Mouse (Mus musculus) stomach, postnatal 0 days (tissue): ENCODE results near the gene Zfp69.

ENCODE experiments used
- CTCF ChIP-seq: IDR thresholded peaks from 2 replicates; pipeline ENCODE4 v1.5.1; 2016; ENCODE audit warnings: antibody characterized with exemption, low read depth, mild to moderate bottlenecking, moderate library complexity
- EP300 ChIP-seq: optimal IDR thresholded peaks from 2 replicates; pipeline ENCODE3; 2016; ENCODE audit warnings: antibody characterized with exemption

GRCm38 (mm10) chr4:120955586-120955985 is 4.1 kb upstream of the Zfp69 start:
- TF ChIP-seq CTCF (no peak), EP300 (no peak)
